Mouse (Mus musculus): ENCODE results near the gene Soat1. TPM values are rescaled to one million over a fixed set of nuclear protein-coding genes. Genes with fewer than 3 reads are reported as not detected.
A peak's percentile ranks its signal among the peaks of the same experiment; 100 is the strongest.
"Not testable (repeated sequence)": the region's sequence is repeated elsewhere in the genome, so short reads cannot be mapped to it uniquely, and the experiment has no call there.

Soat1 gene
- polyA plus RNA-seq (2021), result 34.4 TPM

DNA sequence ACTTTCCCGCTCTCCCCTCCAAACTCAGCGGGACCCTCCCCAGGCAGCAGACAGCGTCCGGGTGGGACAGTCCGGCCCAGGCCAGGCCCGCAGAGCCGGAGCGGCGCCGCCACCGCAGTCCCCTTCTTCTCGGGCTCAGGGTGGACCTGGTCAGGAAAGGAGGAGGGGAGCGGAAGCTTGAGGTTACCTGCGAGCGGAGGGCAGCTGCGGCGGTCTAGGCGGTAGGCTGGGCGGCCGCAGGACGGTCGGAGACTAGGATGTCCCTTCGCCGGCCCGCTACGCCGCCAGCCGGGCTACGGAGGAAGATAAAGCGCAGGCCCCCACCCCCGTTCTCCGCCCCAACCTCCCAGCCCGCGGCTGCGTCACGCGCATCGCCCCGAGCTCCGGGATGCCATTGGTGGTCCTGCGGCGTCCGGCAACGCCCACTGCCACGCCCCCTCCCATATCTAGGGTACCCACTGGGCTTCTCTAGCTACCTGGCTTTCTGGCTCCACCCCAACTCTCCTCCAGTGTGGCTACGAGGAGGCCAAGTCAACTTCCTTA lies at the start of gene Soat1:
Gene Soat1, minus strand, starts transcription at position 371 of the 543 bp plus-strand sequence.
- ATAC-seq (peak; percentile 91), DNase-seq (ENCODE audit: low read depth, low spot score) (peak; percentile 24)
- H3K27me3 ChIP-seq, result no peaks in the 10 kb centered on the region
- CTCF ChIA-PET, result interaction anchor here (1.0 to 1.1 kb wide), 2 partner anchors 11 to 15 kb away, joined by 3 read pairs; no protein-coding TSS in a partner anchor
- in situ Hi-C loops (cut with MboI; ENCODE audit: low pct_unique_long_range_greater_than_20kb), result no loop called here
- POLR2A ChIA-PET, result interaction anchor here (0.6 kb wide), 1 partner anchor 18 kb away, joined by 5 read pairs; no protein-coding TSS in a partner anchor
- no peak for TF ChIP-seq CTCF (IDR thresholded peaks at IDR 0.05)

GRCm38 (mm10) chr1:156523842-156524241 lies 49.7 kb upstream of the Soat1 start, which contains the start of gene Gm10031:
TSS of gene Gm10031 (plus strand) at chr1:156524012.
- in situ Hi-C loops (cut with MboI; ENCODE audit: low pct_unique_long_range_greater_than_20kb); POLR2A ChIA-PET; CTCF ChIA-PET; DNase-seq (ENCODE audit: low read depth, low spot score); H3K27me3 ChIP-seq; ATAC-seq: not testable (repeated sequence)

DNA sequence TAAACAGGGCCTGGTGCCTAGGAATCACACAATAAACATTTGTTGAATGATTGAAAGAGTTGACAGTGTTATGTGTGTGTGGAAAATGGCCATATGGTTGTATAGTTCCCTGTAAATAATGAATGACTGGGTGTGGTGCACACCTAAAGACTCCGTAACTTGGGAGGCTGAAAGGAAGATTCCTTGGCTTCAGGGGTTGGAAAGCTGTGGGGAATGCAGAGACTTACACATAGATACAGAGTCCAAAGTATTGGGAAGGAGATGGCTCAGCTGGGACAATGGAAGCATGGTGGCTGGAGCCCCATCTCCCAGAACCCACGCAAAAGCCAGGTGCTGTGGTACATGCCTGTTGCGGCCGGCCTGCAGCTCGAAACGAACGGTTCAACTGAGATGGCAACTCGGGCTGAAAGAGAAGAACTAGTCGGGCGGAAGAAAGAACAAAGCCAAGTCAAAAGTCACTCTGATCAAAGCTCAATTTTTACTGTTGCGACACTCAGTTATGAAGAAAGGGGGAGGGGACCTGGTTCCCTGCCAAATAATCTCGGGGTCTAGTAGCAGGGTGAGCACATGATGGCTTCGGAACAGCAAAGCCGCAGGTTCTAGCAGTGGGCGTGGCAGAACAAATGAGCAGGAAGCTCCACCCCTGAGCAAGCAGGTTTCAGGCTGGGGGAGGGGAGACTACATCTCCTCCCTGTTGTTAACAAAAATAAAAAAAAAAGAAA lies 47.8 kb upstream of the Soat1 start:
- no peak for TF ChIP-seq CTCF (IDR thresholded peaks at IDR 0.05)
- no peaks in the 10 kb centered on the region for H3K27me3 ChIP-seq
- CTCF ChIA-PET, result no interaction called here
- no peak for ATAC-seq
- in situ Hi-C loops (cut with MboI; ENCODE audit: low pct_unique_long_range_greater_than_20kb), result no loop called here
- DNase-seq (ENCODE audit: low read depth, low spot score), result no peak
- POLR2A ChIA-PET, result no interaction called here

DNA sequence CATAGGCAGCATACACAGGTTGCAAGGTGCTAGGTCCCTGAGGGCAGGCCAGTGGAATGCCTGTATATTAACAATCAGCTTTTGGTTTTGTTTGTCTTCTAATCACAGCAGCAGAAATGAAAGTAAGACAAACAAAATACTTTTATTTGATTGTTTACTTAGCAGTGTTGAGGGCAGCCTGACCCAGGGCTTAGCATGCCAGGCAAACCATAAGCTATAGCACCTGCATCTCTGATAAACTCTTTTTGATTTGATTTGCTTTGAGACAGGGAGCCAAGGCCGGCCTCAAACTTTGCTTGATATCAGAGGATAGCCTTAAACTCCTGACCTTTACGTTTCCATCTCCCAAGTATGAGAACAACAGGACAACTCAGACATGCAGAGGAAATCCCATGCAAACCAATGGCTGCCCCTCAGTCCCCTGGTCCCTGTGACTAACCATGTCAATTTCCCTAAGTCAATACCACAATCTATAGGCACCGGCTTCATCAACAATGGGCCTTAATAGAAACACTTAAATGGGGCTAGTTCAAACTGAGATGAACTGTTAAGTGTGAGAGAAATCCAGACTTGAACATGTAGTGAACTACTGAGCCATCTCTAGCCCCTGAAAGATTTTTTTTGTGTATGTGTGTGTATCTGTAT lies 46.1 kb upstream of the Soat1 start:
- H3K27me3 ChIP-seq, result no peaks in the 10 kb centered on the region
- no peak for TF ChIP-seq CTCF (IDR thresholded peaks at IDR 0.05)
- ChIA-PET CTCF (no interaction called here), POLR2A (no interaction called here)
- no peak for DNase-seq (ENCODE audit: low read depth, low spot score)
- in situ Hi-C loops (cut with MboI; ENCODE audit: low pct_unique_long_range_greater_than_20kb), result no loop called here
- ATAC-seq, result no peak

GRCm38 (mm10) chr1:156507753-156508152 lies 33.6 kb upstream of the Soat1 start:
- POLR2A ChIA-PET, result no interaction called here
- ATAC-seq (no peak), DNase-seq (ENCODE audit: low read depth, low spot score) (peak; percentile 3)
- CTCF ChIA-PET, result no interaction called here
- no peaks in the 10 kb centered on the region for H3K27me3 ChIP-seq
- no peak for TF ChIP-seq CTCF (IDR thresholded peaks at IDR 0.05)
- in situ Hi-C loops (cut with MboI; ENCODE audit: low pct_unique_long_range_greater_than_20kb), result no loop called here

- no peak for ATAC-seq
Measured at GRCm38 (mm10) chr1:156505901-156506300, 31.8 kb upstream of the Soat1 start.

DNA sequence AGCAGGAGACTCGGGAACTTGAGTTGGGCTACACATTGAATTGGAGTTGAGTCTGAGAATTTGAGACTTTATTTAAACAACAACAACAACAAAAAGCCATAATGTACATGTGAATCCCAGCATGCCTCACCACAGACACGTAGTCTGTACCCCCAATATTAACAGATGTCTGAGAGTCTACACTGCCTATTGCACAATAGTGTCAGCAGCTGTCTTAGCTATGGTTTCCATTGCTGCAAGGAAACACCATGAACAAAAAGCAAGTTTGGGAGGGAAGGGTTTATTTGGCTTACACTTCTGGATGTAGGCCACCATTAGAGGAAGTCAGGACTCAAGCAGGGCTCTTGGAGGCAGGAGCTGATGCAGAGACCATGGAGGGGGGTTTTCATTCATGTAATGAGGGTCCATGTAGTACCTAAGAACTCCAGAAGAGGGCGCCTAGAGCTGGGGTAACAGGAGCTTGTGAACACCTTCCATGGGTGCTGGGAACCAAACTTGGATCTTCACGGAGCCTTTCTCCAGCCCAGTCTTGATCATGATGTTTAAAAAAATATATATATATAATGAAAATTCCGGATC lies 30.9 kb upstream of the Soat1 start:
- in situ Hi-C loops (cut with MboI; ENCODE audit: low pct_unique_long_range_greater_than_20kb), result no loop called here
- POLR2A ChIA-PET, result interaction anchor here (0.7 kb wide), 2 partner anchors 40 to 423 kb away, joined by 3 read pairs; no protein-coding TSS in a partner anchor
- CTCF ChIA-PET, result interaction anchor here (2.1 kb wide), 1 partner anchor 13 kb away, joined by 4 read pairs; no protein-coding TSS in a partner anchor
- DNase-seq (ENCODE audit: low read depth, low spot score), result no peak
- no peak for ATAC-seq
- H3K27me3 ChIP-seq, result no peaks in the 10 kb centered on the region
- TF ChIP-seq CTCF (IDR thresholded peaks at IDR 0.05), result peak; percentile 36

More at GRCm38 (mm10) chr1:156505901-156506300, 31.8 kb upstream of the Soat1 start:
- ChIA-PET CTCF (interaction anchor here (1.4 kb wide), 1 partner anchor 9 kb away, joined by 5 read pairs; no protein-coding TSS in a partner anchor), POLR2A (no interaction called here)
- no peak for DNase-seq (ENCODE audit: low read depth, low spot score)
- no peaks in the 10 kb centered on the region for H3K27me3 ChIP-seq
- in situ Hi-C loops (cut with MboI; ENCODE audit: low pct_unique_long_range_greater_than_20kb), result no loop called here
- no peak for TF ChIP-seq CTCF (IDR thresholded peaks at IDR 0.05)

DNA sequence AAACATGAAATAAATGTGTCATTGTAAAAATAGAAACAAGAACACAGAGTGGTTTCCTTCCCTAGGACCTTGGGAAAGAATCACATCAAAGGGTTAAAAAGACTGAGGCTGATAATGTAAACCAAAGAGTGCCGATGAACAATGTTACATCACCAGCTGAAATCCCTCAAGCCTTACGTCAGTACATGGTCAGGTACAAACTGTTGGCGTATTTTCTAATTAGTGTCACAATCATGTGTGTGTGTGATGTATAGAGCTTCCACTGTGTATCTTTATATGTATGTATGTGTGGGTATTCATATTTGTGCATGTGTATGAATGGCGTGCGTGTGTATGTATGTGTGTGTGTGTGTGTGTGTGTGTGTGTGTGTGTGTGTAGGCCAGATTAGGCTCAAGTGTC lies 22.8 kb upstream of the Soat1 start:
- H3K27me3 ChIP-seq, result no peaks in the 10 kb centered on the region
- ChIA-PET CTCF (no interaction called here), POLR2A (no interaction called here)
- in situ Hi-C loops (cut with MboI; ENCODE audit: low pct_unique_long_range_greater_than_20kb), result no loop called here
- no peak for TF ChIP-seq CTCF (IDR thresholded peaks at IDR 0.05)
- ATAC-seq (no peak), DNase-seq (ENCODE audit: low read depth, low spot score) (no peak)

DNA sequence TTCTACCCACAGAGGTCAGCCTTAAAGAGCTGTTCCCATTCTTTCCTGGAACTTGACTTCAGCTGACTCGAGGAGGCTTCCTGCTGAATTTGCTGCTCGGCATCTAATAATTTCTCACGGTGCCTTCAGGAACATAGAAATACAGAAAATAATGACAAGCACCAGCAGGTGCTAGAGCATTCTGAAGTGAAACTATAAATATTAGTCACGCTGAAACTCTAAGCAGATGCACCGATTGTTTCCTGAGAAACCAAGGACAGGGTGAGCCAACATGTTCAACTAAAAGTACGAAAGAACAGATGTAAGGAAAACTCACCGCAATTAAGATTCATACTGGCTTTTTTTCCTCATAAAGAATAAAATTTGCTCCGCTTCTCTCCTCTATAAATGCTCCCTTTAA lies 20.9 kb upstream of the Soat1 start:
- CTCF ChIA-PET, result no interaction called here
- ATAC-seq (no peak), DNase-seq (ENCODE audit: low read depth, low spot score) (no peak)
- H3K27me3 ChIP-seq, result no peaks in the 10 kb centered on the region
- POLR2A ChIA-PET, result no interaction called here
- no peak for TF ChIP-seq CTCF (IDR thresholded peaks at IDR 0.05)
- in situ Hi-C loops (cut with MboI; ENCODE audit: low pct_unique_long_range_greater_than_20kb), result no loop called here

- POLR2A ChIA-PET, result no interaction called here
- CTCF ChIA-PET, result no interaction called here
Measured at GRCm38 (mm10) chr1:156491226-156491796, 17.2 kb upstream of the Soat1 start.

More at GRCm38 (mm10) chr1:156491226-156491796, 17.2 kb upstream of the Soat1 start:
- no peak for TF ChIP-seq CTCF (IDR thresholded peaks at IDR 0.05)
- in situ Hi-C loops (cut with MboI; ENCODE audit: low pct_unique_long_range_greater_than_20kb), result no loop called here
- DNase-seq (ENCODE audit: low read depth, low spot score) (no peak), ATAC-seq (no peak)
- no peaks in the 10 kb centered on the region for H3K27me3 ChIP-seq

All from Patski (cell line).